Mouse (Mus musculus) myocyte (in vitro differentiated cells): ENCODE data around the gene Nup188.

ENCODE experiments used
- CEBPB ChIP-seq: IDR thresholded peaks from 2 replicates; pipeline ENCODE4 v1.6.1; 2011; ENCODE audit warnings: mild to moderate bottlenecking, moderate library complexity; ENCODE audit not compliant: poor library complexity, insufficient read depth, severe bottlenecking
- POLR2AphosphoS2 ChIP-seq: IDR thresholded peaks from one replicate; pipeline ENCODE4 v1.6.1; 2011; ENCODE audit warnings: low read depth, control low read depth; ENCODE audit not compliant: insufficient read length

- TF ChIP-seq POLR2AphosphoS2 (no peak), CEBPB (no peak)
Measured at GRCm38 (mm10) chr2:30362865-30363264, 76.7 kb downstream of the Nup188 start.
